Mouse (Mus musculus): ENCODE results near the gene Acad11.

Gene Acad11

DNA sequence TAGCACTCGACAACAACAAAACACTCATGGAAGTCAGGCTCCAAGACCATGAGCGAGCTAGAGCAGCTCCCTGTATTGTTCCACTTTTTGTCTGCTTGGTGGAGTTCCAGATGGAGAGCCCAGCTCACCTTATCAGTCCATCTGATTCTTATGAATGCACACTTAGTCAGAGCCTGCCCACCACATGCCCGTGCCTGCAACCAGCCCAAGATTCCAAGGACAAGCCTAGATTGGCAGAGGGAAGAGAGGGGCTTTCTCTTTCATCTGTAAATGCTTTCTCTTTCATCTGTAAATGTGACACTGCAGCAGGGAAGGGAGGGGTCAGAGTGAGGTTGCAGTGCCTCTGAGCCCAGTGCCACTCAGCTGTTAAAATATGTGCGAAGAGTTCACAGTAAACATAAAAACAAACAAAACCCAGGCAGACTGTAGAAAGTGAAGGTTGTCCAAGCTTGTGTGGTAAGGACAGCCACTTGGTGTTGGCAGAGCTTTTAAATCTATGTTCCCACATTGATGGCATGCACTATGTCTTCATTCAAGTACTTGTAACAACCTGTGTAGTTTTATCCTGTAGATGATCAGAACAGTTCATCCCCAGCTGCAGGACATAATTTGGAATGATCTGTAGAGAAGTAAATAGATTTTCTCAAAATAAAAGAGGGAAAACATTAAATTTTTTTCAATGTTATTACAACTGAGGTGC is 22.7 kb downstream of the Acad11 start:
- DNase-seq: no peak

DNA sequence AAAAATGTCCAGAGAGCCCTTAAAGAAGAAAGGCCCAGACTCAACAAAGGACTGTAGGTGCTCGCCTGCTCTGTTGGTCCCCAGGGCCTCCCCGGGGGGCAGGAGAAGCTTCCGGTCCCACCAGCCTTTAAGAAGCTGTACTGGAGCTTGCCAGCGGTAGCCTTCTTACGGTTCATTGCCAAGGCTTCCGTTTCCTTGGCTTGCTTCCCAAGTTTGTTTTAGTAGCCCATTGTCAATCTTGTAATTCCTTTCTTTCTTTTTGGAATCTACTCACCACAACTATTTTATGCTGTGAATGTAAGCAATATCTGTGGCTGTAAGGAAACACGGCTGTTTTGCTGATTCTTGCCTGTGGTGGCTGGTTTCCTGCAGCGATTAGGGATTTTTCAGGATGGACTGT is 25.4 kb downstream of the Acad11 start:
- no peak for DNase-seq

DNA sequence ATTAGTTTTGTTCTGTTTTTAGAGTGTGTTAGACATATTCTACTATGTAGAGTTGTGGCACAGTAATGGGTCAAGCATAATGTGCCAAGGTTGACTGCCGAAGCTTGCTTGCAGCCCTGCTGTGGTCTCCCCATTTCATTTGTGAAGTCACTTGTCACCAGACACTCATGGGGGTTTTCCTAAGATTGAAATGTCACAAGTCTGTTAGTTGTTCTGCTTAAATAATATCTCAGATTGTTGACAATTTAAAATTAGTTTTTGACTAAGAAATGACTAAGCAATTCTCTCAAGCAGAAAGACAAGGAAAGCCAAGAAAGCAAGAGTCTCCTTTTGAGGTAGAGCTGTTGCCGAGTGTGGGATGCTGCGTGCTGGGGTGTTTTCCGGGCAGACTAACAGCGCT is 29.8 kb downstream of the Acad11 start:
- no peak for DNase-seq

DNA sequence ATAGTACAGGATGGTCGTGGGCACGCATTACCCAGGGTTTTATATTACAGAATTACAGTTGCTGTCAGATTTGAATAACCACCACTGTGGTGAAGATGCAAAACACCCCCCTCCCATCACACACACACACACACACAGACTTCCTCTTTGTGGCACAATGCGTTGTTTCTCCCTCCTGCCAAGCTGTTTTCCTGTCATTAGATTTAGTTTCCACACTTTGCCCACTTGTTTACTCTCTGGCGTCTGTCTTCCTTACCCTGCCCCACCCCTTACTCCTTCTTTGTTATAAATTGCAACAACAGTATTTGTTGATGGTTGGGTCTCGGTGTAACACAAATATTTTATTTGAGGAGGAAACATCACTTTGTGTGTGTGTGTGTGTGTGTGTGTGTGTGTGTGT is 35.1 kb downstream of the Acad11 start:
- no peak for DNase-seq

DNA sequence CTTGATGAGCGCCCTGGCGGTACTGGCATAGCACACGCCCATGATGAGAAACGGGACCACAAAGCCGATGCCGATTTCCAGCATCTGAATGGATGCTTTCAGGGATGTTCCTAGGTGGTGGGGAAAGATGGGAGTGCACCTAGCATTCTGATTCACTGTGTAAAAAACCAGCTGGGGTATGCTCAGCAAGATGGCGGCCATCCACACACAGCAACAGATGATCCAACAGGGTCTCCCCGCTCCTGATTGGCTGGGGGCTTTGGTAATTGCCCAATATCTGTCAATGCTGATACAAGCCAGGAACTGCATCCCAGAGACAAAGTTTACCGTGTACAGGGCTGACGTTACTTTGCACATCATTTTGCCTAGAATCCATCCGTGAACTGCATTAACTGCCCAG is 35.9 kb downstream of the Acad11 start:
- no peak for DNase-seq

DNA sequence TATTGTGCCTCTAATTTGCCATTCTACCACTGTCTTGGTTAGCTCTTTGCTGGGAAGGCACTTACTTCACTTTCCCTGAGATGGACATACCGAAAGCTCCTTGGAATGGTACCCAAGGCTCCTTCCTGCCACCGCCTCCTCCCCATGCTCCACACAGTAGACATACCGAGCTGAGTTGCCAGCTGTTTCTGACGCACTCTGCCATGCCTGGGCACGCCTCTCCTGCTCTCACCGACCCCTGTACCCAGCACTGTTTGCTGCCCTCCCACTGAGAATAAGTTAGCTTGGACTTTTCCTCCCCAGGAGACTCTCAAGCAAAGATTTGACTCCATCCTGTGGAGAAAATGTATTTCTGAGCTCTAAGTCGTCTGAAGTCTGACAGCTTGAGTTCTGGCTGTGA is 37.6 kb downstream of the Acad11 start:
- DNase-seq: no peak

DNA sequence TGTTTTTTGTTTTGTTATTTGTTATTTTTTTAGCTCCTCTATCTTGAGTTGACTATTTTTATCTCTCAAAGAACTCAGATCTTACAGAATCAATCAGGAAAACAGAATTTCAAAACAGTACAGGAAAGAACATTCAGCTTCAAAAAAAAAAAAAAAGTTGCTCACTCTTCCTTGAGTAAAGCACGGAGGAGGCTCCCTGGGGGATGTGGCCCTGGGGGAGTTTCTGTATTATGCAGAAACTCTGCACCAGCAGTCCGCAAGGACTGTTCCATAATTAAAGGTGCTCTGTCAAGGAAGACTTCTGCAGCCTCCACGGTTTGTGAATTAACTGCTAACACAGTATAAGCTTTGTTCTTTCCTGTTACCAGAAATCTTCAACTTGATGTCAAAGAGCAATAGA is 38.3 kb downstream of the Acad11 start:
- DNase-seq: no peak

DNA sequence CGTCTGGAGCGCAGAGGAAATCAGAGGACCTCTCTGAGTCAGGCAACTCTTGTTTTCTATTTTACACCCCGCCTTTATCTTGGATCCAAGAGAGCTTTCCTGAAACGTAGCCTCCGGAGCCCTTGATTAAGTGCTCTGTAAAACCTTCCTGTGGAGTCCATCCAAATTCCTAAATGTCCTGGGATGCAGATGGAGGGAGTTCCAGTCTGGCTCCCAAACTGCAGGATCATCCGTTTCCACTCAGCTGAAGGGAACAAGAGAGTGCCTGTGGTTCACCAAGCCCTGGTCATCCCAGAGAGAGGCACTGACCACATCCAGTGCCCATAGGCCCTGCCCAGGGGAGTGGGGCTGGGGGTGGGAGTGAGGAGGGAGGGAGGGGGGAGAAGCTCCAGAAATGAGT is 39.1 kb downstream of the Acad11 start:
- DNase-seq: no peak

DNA sequence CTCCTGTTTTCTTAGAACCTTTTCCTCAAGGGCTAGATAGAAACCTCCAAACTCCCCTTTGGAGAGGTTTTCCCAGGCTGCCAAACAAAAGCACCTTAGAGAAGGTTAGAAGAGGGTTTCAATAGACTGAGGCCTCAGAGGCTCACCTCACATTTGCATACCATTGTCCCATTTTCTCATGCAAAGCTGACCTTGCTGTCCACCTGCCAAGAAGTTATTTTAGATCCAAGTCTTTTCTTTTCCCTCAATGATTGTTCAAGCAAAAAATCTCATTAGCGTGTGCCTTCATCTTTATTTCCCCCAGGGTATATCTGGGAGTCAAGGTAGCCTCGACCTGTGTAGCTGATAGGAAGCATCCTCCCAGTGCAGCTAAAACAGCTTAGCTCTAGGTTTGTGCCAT is 39.7 kb downstream of the Acad11 start:
- peak; percentile 28 for DNase-seq

DNA sequence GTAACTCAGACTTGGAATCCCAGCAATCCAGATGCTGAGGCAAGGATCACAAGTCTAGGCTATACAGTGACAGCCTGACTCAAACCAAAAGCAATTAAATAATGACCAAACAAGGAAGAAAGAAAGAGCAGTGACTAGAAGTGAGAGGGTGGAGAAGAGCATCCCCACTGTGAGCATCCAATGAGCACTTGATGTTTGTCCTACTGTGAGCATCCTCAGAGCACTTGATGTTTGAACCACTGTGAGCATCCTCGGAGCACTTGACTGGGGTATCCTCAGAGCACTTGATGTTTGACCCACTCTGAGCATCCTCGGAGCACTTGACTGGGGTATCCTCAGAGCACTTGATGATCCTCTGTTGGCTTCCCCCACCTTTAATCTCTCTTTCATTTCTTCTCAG is 41.8 kb downstream of the Acad11 start:
- no peak for DNase-seq

DNA sequence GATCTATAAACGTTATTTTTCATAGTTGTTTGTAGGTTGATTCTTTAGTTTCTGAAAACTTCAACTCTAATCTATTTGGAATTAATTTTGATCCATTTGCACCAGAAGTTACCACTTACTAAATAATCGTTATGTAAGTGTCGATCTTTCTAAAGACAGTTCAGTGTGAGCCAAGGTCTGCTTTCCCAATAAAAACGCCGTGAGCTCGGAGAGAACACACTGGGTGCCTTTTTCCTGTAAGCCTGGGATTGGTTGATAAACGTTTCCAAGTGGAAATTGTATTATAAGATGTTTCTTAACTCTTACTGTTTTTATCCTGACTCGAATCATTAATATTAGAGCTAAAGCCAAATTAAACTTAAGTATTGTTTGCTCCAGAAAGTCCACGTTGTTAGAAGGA is 43.8 kb downstream of the Acad11 start:
- no peak for DNase-seq

DNA sequence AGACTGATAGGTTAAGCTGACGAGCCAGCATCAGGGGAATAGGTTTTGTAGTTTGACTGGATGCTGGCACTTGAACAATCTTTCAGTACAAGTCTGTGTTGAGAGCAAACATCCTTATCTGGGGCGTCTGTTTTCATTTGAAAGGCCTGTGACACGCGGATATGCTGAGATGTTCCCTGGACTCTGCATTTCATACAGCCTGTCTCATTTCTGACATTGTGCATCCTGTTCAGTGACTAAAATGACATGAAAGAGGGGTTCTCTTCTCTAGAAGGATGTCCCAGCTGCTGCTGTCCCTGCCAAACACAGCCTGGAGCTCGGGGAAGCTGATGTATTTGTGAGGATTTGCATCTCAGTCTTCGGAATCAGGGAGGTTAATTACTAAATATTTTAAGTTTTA is 44.3 kb downstream of the Acad11 start:
- no peak for DNase-seq

DNA sequence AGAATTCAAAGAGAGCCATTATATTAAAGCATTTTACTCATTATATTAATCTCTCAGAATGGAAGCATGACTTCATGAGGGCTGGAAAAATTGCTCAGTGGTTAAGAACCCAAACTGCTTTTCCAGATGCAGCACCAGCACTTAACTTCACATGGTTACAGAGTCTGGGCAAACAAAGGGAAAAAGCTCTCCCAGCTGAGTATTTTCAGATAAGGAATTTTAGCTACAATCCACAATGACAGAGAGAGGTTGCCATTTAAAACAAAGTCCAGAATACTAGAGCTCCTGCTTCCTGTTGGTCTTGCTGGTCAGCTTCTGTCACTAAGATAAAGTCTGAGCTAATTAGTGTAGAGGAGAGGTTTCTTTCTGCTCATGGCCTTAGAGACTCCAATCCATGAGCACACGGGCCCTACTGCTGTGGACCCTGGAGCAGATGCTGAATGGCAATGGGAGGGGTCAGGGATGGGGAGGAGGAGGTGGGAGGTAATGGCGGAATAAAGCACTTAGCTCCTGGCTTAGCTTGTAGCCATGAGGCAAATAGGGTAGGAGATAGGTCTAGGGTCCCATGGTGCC is 45.5 kb downstream of the Acad11 start:
- no peak for DNase-seq

DNA sequence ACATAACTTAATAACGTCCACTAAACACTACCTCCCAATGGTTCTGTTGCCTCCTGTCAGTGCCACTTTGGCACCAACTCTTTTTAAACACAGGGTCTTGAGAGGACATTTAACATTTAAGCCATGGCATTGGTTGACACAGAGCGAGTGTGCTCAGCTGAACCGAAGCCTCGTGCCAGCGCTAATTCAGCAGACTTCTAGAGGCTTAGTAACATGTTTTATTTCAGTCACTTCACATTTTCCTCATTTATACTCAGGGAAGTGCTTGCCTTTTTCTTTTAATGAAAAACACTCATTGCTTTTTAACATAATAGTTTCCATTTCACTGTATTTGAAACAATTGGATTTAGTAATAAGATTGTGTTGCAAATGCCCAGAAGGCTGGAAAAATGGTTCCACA is 46.0 kb downstream of the Acad11 start:
- no peak for DNase-seq

DNA sequence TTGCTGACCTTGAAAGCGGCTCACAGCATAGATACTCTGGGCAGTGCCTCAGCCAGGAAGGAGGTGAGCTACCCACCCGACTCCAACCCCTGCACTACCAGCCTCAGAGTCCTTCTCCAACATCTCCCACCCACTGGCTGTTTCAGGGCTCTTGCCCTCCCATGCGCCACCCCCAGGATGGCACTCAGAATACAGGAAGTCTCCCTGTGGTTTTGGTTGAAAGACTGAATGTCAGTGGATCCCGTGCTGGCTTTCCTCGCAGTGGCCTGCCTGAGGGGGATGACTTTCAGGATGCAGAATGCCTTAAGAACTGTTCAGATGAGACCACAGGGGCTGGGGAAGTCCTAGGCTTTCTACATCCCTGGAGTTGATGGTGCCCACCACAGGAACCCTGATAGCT is 59.9 kb downstream of the Acad11 start:
- DNase-seq: no peak

DNA sequence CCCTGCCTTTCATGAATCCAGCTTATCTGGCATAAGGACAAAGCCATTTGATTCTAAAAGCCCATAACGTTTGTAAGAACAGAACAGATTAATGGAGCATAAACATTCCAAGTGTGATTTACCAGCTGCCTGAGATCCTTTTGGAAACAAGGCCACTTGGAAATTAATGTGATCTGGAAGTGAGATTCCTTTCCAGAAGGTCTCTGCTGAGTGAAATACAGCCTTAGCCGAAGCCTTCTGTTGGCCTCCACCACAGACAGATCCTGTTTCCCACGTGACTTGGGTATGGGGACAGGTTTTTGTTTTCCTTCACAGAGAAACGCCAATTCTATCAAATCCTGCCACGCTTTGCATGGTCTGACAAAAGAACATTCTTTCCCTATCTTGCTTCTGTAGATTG is 60.4 kb downstream of the Acad11 start:
- DNase-seq: peak; percentile 12

DNA sequence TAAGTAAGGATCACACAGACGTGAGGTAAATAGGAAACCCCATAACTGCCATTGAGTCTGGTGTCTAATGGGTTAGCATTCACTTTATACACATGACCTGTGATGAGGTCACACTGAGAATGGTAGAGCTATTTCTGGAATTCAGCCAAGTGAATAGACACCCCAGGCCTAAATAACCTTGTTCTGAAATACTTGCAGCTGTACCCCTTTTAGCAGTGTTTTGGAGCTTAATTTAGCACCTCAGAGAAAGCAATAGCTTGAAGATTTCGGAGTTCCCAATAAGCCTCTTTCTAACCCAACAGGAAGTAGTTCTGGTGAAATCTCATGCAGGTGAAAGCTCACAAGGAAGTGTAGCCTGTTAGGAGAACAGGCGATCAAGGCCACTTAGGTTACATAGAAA is 63.7 kb downstream of the Acad11 start, which contains the start of gene Ackr4:
TSS of gene Ackr4 (minus strand) at position 101 of the 400 bp plus-strand sequence.
- DNase-seq: no peak

DNA sequence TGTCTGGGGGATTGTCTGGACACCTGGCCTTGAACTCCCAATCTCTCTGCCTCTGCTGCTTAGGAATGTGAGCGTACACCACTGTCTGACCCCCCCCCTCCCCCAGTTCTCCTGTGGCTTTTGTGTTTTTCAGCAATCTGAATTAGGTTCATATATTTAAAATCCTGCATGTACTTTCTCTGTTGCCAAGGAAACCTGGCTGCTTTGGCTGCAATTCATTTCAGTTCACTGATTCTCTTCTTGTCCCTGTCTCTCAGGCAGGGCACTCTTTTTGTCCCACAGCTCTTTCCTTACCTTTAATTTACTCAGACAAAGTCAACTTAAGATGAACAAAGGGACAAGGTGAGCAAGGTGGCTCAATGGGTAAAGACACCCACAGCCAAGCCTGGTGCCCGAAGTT is 64.9 kb downstream of the Acad11 start:
- no peak for DNase-seq

DNA sequence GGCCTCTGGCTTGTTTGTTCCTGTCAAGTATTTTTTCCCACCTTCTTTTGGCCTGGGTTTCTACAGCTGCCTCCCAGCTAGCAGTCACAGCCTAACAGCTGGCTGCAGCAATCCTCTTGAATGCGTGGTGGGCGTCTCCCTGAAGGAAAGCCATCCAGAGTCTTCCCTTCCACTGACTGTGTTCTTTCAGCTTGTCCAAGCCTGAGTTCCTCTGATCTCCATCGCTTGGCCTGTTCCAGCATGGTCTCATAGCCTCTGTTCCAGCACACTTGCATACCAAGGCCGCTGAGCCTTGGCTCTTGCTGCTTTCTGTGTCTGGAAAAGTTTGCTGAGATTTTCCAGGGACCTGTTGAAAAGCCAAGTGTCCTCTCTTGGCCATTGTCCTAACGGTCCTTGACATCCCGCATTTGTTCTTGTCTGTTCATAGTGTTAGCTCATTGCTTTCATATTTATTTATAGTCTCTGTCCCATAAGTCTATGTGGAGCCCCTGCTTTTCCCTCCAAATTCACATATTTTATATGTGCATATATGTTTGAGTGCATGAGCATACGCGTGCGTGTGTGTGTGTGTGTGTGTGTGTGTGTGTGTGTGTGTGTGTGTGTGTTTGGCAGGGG is 67.1 kb downstream of the Acad11 start:
- DNase-seq: no peak

DNA sequence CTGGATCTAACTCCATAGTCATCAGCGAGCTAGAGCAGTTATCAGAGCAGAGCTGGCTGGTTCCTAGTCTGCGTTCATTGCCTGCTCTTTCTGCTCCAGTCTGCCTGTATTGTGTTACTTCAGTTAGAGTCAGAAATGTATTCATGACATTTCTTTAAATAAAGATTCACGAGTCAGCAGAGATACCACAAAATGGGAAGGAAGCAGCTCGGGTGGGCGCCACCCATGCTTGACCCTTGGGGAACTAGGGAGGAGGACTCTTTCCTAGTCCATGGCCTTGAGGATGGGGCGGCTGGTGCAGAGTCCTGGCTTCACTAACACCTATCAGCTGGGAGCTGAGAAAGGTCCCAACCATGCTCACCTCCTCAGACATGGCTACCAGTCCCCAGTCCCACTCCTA is 77.2 kb downstream of the Acad11 start:
- DNase-seq: no peak

DNA sequence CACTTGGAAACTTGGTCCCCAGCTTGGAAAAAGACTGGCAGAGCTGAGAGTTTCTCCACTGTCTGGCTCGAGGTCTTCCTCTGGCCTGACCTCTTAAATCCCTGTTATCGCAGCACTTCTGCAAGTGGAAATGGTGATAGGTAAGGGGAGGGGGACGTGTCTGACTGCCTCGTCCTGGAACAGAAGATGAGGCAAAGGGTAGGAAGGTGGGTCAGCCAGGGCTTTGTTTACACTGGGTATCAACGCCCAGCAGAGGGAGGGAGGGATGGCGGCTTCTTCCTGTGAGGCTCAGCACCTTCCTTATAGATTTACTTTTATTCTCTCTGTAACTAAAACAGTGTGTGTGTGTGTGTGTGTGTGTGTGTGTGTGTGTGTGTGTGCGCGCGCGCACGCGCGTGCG is 79.6 kb downstream of the Acad11 start:
- no peak for DNase-seq

DNA sequence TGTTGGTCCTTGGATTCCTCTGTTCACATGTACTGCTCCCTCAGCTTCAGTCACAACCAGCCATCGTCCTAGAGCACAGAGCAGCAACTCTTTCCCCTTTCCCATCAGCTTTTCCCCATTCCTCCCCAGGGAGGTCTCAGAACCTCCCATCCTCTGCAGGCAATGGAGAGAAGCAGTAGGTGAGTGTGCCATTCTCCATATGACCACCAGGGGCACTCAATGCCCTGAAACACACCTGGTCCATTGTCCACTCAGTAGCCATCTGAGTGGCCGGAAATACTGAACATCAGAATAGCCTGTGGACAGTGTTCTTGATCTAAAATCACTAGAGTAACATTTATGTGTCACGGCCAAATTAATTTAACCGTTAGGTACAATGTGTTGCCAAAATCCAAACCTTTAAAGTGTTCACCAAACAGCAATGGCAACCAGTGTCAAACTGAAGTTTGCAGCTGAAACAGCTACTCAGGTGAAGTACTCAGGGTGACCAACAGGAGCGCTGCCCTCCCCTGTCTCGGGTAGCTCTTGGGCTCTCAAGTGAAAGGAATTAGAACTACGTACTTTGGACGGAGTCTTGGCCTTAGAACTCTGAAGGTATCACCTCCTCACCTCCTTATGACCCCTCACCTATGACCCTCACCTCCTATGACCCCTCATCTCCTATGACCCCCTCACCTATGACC is 81.3 kb downstream of the Acad11 start:
- no peak for DNase-seq

DNA sequence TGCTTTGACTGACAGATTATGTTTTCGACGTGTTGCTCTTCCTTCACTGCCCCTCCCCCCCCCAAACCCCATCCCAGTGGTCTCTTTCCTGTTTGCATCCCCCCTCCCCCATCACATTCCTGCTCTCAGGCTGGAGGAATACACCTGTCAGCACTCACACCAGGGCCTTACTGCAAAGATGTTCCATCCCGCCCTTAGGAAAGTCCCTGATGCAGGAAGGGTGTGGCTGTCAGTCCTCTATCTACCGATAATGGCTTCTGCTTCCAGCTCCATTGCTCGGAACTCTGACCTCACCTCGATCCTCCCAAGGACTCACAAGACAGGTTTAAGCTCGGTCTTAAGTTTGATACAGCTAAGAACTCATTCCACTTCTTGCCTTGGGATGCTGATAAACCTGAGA is 83.5 kb downstream of the Acad11 start:
- DNase-seq: no peak

DNA sequence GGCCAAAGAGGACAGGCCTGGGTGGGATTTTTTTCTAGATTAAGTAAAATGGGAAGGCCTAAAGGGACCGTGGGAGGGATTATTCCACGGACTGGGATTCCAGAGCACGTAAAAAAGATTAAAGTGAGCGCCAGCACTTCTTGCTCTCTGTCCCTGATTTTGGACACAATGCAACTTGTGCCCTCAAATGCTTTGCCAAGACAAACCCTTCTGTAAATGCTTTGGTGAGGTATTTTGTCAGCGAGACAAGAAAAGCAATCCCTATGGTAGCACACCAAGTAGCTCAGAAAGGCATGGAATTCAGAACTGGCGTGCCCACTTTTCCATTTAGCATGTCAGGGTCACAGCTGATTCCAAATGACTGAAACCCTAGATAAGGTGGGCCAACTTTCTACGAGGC is 85.8 kb downstream of the Acad11 start:
- no peak for DNase-seq

Measured in cerebellum, adult 9-10 months (tissue).